Mouse (Mus musculus) testis, adult 2 months (tissue): ENCODE results near the gene Mettl16. TPM values are rescaled to one million over a fixed set of nuclear protein-coding genes. Genes with fewer than 3 reads are reported as not detected.
A peak's percentile ranks its signal among the peaks of the same experiment; 100 is the strongest.

Experiments
- H3K27ac ChIP-seq: fragments of 200-500 bp; 2 replicates; pipeline ENCODE4 v1.5.1; 2012; ENCODE audit warnings: low read depth, low read length; ENCODE audit not compliant: control insufficient read depth, insufficient read depth
- H3K27me3 ChIP-seq: fragments of 200-500 bp; 2 replicates; pipeline ENCODE4 v1.6.1; 2012; ENCODE audit warnings: mild to moderate bottlenecking, low read length, moderate library complexity; ENCODE audit not compliant: control insufficient read depth, insufficient read depth
- H3K36me3 ChIP-seq: fragments of 200-500 bp; 2 replicates; pipeline ENCODE4 v1.6.1; 2012; ENCODE audit warnings: mild to moderate bottlenecking, low read length; ENCODE audit not compliant: control insufficient read depth, insufficient read depth
- H3K4me1 ChIP-seq: fragments of 200-500 bp; 2 replicates; pipeline ENCODE4 v1.6.1; 2012; ENCODE audit warnings: low read length; ENCODE audit not compliant: control insufficient read depth, insufficient read depth
- H3K4me3 ChIP-seq: fragments of 200-500 bp; 2 replicates; pipeline ENCODE4 v1.5.1; 2012; ENCODE audit warnings: low read depth, mild to moderate bottlenecking, low read length, moderate library complexity, mixed read lengths; ENCODE audit not compliant: control insufficient read depth
- CTCF ChIP-seq: fragments of 200-500 bp; IDR thresholded peaks from 2 replicates; pipeline ENCODE4 v1.5.1; 2012; ENCODE audit warnings: low read depth, mild to moderate bottlenecking, inconsistent platforms, low read length, moderate library complexity; ENCODE audit not compliant: control insufficient read depth, insufficient read depth, insufficient replicate concordance
- POLR2A ChIP-seq: fragments of 200-500 bp; IDR thresholded peaks from 2 replicates; pipeline ENCODE4 v1.6.1; 2012; ENCODE audit warnings: low read depth, mild to moderate bottlenecking, inconsistent platforms, low read length, moderate library complexity; ENCODE audit not compliant: control insufficient read depth
- polyA plus RNA-seq: library from polyadenylated mRNA; depleted of rRNA; stranded (reverse); fragments of >200 nt; gene quantifications from 2 replicates; pipeline ENCODE4 v1.2.3, GENCODE M21; 2012

Gene Mettl16
- polyA plus RNA-seq, 1 experiment, result 5.3 TPM

GRCm38 (mm10) chr11:74827791-74828403, 57.3 kb downstream of the Mettl16 start:
- TF ChIP-seq CTCF (no peak), POLR2A (no peak)
- no peaks in the 10 kb centered on the region for H3K36me3 ChIP-seq
- H3K27ac ChIP-seq, result no peak overlapping the region
- H3K4me1 ChIP-seq, result peaks cover 21% of the 10 kb centered on the region
- no peaks in the 10 kb centered on the region for H3K27me3 ChIP-seq
- H3K4me3 ChIP-seq, result no peak overlapping the region

GRCm38 (mm10) chr11:74828404-74828931, 57.8 kb downstream of the Mettl16 start:
- TF ChIP-seq CTCF, result no peak
- no peak for TF ChIP-seq POLR2A
- no peaks in the 10 kb centered on the region for H3K36me3 ChIP-seq
- no peak overlapping the region; the same call in 1 of the 2 replicates for H3K27ac ChIP-seq
- peaks cover 27% of the 10 kb centered on the region for H3K4me1 ChIP-seq
- no peaks in the 10 kb centered on the region for H3K27me3 ChIP-seq
- no peak overlapping the region for H3K4me3 ChIP-seq

GRCm38 (mm10) chr11:74828965-74829550, 58.4 kb downstream of the Mettl16 start:
- peak overlapping the region; percentile 96 for H3K27ac ChIP-seq
- H3K4me3 ChIP-seq, result peak overlapping the region; percentile 91; the same call in 1 of the 2 replicates
- no peaks in the 10 kb centered on the region for H3K27me3 ChIP-seq
- H3K4me1 ChIP-seq, result peaks cover 33% of the 10 kb centered on the region
- no peaks in the 10 kb centered on the region for H3K36me3 ChIP-seq
- TF ChIP-seq CTCF, result no peak
- TF ChIP-seq POLR2A, result no peak

GRCm38 (mm10) chr11:74829812-74830211, 59.2 kb downstream of the Mettl16 start:
- TF ChIP-seq POLR2A, result no peak; the same call in 1 of the 2 replicates
- TF ChIP-seq CTCF, result no peak
- Histone ChIP-seq H3K36me3 (no peaks in the 10 kb centered on the region), H3K27me3 (no peaks in the 10 kb centered on the region), H3K27ac (peak overlapping the region; percentile 96), H3K4me1 (peaks cover 41% of the 10 kb centered on the region), H3K4me3 (peak overlapping the region; percentile 91)

GRCm38 (mm10) chr11:74830256-74831161, 59.9 kb downstream of the Mettl16 start, which contains the start of gene Mnt:
Gene Mnt, plus strand, starts transcription at chr11:74830920.
- Histone ChIP-seq H3K4me1 (peaks cover 43% of the 10 kb centered on the region), H3K4me3 (peak within 1 kb of the TSS; percentile 91), H3K36me3 (no peaks in the 10 kb centered on the region), H3K27ac (peak within 1 kb of the TSS; percentile 96), H3K27me3 (no peaks in the 10 kb centered on the region)
- TF ChIP-seq CTCF (no peak), POLR2A (peak; percentile 50)

GRCm38 (mm10) chr11:74831191-74831605, 60.6 kb downstream of the Mettl16 start:
- no peaks in the 10 kb centered on the region for H3K36me3 ChIP-seq
- no peaks in the 10 kb centered on the region for H3K27me3 ChIP-seq
- H3K27ac ChIP-seq, result peak overlapping the region; percentile 57
- TF ChIP-seq CTCF (no peak), POLR2A (no peak)
- peaks cover 49% of the 10 kb centered on the region for H3K4me1 ChIP-seq
- peak overlapping the region; percentile 91 for H3K4me3 ChIP-seq
